Comparison of ENCODE assay signal across 21 mouse cellular contexts in genomic region chr14:58487836-58488235, GRCm38 (mm10).
"Had no signal": no experiment of that assay in that cellular context is flagged by ENCODE, and none has a peak within 500 bp of the region (broad histone marks: within the 10 kb centered on the region; RNA-seq: fewer than 3 reads in every experiment).

No protein-coding gene starts in this region.

- DNase-seq: gastrocnemius, adult 2 months; gastrocnemius, postnatal 10 days; gastrocnemius, postnatal 25 days; heart, postnatal 10 days; heart, postnatal 4 days; kidney, adult 18-20 months; kidney, adult 8-10 months; kidney, postnatal 10 days; kidney, postnatal 25 days; layer of hippocampus, adult 9-11 months; layer of hippocampus, postnatal 36 days; left cerebral cortex, postnatal 4 days had no signal

- H3K36me3 ChIP-seq: heart, embryonic 10.5 days; heart, embryonic 12.5 days; hindbrain, embryonic 10.5 days; hindbrain, embryonic 12.5 days; intestine, embryonic 15.5 days; limb, embryonic 13.5 days; limb, embryonic 15.5 days; liver, embryonic 12.5 days had no signal

- H3K4me2 ChIP-seq: heart, embryonic 12.5 days; hindbrain, embryonic 12.5 days; hindbrain, embryonic 14.5 days; intestine, embryonic 15.5 days; limb, embryonic 13.5 days; limb, embryonic 15.5 days; liver, embryonic 12.5 days had no signal

- H3K4me3 ChIP-seq: gastrocnemius, adult 2 months; heart, embryonic 10.5 days; heart, embryonic 12.5 days; hindbrain, embryonic 10.5 days; hindbrain, embryonic 12.5 days; intestine, embryonic 15.5 days; limb, embryonic 13.5 days; limb, embryonic 15.5 days; liver, embryonic 12.5 days had no signal

- H3K27me3 ChIP-seq: heart, embryonic 12.5 days; hindbrain, embryonic 12.5 days; intestine, embryonic 15.5 days; limb, embryonic 13.5 days; limb, embryonic 15.5 days; liver, embryonic 12.5 days had no signal
